Mouse (Mus musculus): ENCODE results near the gene Rgs12.

- TF ChIP-seq POLR2A (IDR thresholded peaks at IDR 0.05; ENCODE audit: borderline replicate concordance, extremely low read depth, low read depth, low read length) (no peak), CTCF (IDR thresholded peaks at IDR 0.05; ENCODE audit: insufficient read depth, low read length) (no peak)
These were observed 61.4 kb downstream of the Rgs12 start for GRCm38 (mm10) chr5:35010656-35011055.
